Mouse (Mus musculus): ENCODE results near the gene Fam20a.

DNA sequence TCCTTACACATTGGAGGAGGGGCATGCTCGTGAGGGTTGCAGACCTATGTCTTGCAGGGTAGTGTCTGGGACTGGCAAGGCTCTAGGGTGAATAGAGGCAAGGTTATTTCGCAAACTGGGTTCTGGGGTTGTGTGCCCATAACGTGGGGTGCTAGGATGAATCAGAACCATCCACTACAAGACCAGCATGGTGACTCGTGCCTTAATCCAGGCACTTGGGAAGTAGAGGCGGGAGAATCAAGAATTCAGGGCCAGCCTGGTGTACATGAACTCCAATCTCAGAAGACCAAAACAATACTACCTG, 50.1 kb downstream of the Fam20a start:
- no peak for TF ChIP-seq CTCF (IDR thresholded peaks at IDR 0.05 in 2 of 3, conservative IDR thresholded peaks at IDR 0.05 in 1 of 3; ENCODE audit: control insufficient read depth in 1 of 3, insufficient read depth in 1 of 3, low read depth in 2 of 3, low read length in 3 of 3, poor library complexity in 1 of 3, severe bottlenecking in 1 of 3)
- TF ChIP-seq GATA1 (IDR thresholded peaks at IDR 0.05; ENCODE audit: low read depth, low read length) = no peak
- TF ChIP-seq POLR2A (IDR thresholded peaks at IDR 0.05; ENCODE audit: control insufficient read depth in 1 of 2, insufficient read depth in 1 of 2, low read depth in 1 of 2, low read length in 2 of 2, poor library complexity in 1 of 2) = no peak
- TF ChIP-seq TBP (IDR thresholded peaks at IDR 0.05; ENCODE audit: low read depth, low read length) = no peak
- no peak for TF ChIP-seq SIN3A (IDR thresholded peaks at IDR 0.05; ENCODE audit: low read length)
- no peak for TF ChIP-seq POLR2AphosphoS5 (IDR thresholded peaks at IDR 0.05; ENCODE audit: borderline replicate concordance, low read depth, low read length)
- TF ChIP-seq EP300 (IDR thresholded peaks at IDR 0.05; ENCODE audit: low read depth in 1 of 2, low read length in 2 of 2) = no peak
